Mouse (Mus musculus) cerebellum, postnatal 4 days (tissue): ENCODE data around the gene Syt1.

Experiments
- DNase-seq, 2 experiments: peaks; one replicate each; pipeline ENCODE4 v3.0.0; 2022; ENCODE audit warnings: low spot score in 2 of 2, mixed read lengths in 1 of 2

Syt1 gene

DNA sequence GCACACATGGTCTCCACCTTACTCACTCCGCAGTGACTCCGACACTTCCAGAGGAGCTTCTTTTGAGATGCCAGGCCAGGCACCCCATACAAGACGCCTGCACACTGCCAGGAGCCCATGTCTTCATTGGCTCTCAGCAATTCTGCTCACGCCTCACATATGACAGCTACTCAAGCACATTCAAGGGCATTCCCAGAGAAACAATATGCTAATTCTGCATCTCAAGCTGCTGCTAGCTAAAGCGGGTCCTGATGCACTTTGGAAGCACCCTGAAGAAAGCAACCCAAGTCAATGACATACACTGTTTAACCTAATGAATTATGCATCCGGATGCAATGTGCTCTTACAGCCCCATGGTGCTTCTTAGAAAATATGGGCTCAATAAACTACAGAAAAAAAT is 247.1 kb downstream of the Syt1 start:
- no peak for DNase-seq

DNA sequence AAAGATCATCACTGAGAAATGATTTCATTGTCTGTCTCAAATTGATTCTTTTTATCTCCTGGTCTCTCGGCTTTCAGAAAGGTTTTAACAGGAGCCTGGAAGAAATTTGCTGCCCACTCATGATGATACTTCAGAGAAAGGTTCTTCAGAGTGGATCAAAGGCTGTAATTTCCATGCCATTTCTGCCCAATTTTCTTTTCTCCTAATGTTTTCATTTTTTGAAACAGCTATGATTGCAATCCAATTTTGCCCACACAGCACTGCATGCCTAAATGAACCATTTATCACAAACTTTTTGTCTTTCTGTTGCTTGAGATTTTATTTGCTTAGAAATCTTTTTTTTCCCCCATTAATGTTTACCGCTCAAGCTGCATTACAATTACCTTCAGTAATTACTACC is 257.5 kb downstream of the Syt1 start:
- no peak for DNase-seq

DNA sequence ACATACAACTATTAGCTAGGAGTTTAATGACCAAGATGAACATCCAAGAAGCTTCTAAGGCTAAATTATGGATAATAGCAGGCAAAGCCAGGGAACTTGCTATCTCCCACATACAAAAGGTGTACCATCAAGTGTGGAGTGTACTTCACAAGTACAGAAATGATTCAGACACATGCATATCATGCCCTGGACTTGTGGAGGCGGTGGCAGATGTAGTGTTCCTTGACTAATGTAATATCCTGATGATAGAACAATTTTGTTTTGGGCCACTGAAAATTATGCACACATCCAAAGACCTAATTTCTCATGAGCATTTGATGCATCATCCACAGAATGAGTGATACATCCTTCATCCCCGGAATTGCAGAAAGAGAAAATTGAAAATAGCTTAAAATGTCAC is 267.0 kb downstream of the Syt1 start:
- DNase-seq, result no peak

DNA sequence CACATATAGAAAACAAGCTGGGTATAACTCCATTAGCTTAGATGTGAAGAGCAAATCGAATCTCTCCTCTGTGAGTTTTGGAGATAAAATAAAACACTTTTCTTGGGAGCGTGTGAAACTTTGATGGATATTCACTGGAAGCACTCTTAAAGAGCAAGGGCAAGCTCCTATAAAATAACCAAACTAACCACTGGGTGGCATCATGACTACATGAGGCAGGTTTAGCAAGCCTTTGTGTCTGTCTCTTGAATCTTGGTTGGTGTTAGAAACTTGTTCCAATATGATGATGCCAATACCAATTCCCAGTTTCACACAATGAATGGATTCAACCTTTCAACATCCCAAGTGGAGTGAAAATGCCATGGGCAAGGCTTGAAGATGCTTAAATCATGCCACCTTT is 276.8 kb downstream of the Syt1 start:
- DNase-seq, result peak in 1 of 2 experiments; percentile 25

DNA sequence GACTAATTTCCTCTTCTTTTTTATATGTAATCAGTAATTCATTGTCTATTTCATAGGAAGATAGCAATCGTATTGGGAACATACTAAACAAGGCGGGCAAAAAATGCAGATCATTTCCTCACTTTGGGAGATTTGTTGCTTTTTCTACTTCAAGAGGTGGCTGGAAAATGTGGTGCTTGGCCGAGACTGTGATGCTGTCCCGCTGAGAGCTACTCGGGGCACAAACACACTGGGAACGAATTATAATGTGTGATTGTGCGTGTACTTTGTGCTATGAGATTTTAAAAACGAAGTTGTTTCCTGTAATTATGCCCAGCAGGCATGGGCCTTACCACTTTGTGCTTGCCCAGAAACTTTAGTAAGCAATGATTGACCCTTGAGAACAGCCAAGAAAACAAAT is 281.8 kb downstream of the Syt1 start:
- DNase-seq, result no peak

DNA sequence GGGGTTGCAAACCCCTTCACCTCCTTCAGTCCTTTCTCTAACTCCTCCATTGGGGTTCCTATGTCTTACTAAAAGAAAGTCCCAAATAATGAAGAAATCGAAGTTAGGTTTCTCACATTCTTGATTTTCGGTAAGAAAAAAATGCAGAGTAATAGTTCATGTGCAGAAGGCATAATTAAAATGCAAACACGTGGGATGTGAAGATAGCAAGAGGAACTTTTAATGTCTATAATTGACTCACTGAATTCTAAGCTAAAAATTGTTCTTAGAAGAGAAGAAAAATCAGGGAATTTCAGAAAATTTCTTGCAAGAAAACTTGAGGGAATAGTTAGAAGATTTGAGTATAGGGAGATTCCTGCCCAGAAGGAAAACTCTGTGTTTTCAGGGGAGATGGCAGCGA is 284.4 kb downstream of the Syt1 start:
- no peak for DNase-seq

DNA sequence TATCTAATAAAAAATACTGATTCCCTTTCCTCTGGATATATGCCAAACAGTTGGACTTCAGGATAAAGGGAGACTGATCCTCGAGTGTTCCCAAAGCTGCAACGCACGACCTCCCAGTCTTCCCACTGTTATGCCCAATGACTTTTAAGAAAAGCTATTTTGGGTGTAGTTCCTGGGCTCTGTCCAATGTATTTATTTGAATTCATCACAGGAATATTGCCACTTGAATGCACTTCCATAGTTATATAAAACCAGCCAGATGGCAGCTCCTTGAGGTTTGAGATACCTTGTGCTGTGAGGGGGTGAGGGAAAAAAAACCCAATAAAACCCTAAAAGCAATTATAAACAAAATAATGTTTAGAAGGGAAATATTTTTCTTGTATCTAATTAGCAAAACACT is 285.9 kb downstream of the Syt1 start:
- DNase-seq, result no peak

DNA sequence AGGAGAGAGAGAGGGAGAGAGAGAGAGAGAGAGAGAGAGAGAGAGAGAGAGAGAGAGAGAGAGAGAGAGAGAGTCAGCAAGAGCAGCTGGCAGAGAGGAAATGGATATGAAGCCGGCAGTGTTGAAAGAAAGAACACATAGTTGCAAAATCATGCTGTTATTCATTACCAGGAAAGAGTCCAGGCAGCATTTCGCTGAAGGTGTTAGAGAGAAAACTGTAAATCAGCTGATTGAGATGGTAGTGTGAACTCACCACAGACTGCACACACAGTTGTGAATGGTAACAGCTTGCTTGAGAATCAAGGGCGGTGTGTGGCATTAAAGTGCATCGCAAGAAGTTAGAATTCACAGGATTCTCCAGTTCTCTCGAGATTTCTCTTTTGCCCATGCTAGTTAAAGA is 300.3 kb downstream of the Syt1 start:
- no peak for DNase-seq

DNA sequence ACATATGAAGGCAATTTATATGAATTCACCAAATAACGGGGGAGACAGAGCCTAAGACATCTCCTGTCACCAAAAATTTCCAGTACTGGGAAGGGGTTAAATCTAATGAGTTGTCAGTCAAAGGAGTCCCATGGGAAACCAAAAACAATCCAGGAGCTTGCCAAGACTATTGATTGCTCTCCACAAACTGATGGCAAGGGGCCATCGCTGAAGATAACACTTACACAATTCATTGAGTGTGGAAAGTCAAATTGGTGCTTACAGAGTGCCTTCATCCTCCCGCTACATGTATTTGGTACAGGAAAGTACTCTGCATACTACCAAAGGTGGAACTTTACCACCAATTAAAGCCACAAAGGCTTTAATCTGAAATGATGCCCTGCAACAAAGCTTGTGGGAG is 305.1 kb downstream of the Syt1 start:
- DNase-seq, result no peak

DNA sequence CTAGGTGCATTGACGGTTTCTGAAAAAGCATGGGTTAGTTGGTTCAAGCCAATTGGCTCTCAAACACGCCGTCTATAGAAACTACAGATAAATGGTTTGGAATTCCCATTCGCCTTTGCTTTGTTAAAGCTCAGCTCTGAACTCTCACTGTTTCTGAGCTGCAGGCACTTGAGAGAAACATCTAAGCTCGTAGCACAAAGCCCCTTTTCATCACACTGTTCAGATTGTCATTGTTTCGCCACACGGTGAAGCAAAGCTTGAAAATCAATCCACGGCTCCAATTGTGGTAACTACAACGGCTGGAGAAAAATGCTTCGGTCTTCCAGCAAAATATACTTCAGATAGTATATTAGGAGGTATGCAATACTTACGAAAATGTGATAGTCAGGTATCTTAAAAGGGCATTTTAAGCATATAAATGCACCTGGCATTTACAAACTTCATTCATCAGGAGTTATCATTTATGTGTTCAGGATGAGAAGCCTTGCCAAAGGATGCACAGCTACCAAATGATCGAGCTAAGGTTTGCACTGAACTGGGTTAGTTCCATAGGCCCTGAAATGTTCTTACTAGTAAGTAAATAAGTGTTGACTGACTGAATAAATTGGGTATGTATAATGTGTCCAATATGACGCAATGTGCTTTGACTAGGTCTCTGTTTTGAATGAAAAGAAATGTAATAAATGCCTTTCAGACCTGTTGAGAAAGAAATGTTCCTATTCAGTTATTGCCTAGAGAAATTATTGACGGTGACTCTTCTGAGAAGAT is 309.2 kb downstream of the Syt1 start:
- no peak for DNase-seq

DNA sequence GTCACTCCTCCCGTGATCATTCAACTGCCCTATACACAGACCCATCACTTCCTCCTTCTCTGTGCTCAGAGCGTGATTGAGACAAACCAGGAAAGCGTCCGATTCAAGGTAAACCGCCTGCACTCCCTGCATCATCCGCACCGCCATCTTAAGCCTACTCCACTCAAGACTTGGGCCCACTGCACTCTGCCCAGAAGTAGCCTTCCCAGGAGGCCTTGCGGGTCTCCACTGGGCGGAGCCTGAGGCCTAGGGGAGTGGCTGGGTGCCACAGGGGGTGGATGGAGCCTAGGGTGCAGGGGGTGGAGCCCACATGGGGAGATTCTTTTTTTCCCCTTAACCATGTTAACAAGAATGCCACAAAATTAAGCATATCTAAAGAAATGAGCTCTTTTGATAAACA is 310.8 kb downstream of the Syt1 start, which contains the start of gene Gm5136:
TSS of gene Gm5136 (minus strand) at position 215 of the 400 bp plus-strand sequence.
- no peak for DNase-seq

DNA sequence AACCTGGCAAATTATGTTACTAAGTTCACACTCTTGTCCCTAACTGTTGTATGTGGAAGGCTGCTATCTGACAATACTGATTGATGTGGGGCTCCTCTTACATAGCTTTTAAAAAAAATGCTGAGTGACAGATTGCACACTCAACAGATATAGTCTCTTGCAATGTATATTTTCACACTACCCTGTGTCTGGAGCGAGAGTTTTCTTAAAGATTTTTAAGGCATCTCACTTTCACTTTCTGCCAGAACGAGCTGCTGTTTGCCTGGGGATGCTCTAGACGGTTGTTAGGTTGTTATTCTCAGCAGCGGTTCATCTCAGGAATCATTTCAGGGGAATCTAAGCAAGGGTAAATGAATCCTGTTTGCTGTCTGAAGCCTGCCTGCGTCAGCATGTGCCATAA is 313.7 kb downstream of the Syt1 start:
- DNase-seq, result no peak

DNA sequence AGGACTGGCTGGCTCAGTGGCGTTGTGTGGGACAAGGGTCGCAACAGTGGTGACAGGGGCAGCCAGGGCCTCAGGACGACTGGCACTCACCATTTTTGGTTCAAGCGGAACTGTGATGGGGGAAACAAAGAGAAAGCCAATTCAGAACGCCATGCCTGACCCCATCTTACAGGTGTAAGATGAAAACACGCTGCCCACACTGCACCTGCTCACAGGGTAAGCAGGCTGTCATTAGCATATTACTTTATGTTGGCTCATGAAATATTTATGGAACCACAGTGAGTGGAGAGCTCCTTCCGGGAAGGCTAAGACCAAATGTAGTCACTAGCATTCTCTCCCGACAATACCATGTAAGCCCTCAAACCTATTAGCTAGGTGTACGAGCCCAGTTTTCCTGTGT is 319.8 kb downstream of the Syt1 start:
- no peak for DNase-seq

DNA sequence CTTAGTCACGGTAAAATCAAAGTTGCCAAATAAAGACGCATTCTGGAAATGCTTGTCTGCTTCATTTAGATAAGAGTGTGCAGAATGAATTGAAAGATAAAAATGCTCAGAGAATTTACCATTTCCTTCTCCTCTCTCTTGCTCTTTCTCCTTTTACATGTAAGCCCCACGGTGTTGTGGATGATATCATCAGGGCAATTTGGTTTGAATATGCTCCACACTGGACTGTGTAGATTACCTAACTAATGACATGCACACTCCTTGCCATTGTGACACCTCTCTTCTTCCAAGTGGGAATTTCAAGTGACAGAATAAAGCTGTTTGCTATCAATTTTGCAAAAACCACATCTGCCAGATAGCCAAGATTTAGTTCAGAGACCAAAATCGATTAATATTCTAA is 324.1 kb downstream of the Syt1 start:
- no peak for DNase-seq

DNA sequence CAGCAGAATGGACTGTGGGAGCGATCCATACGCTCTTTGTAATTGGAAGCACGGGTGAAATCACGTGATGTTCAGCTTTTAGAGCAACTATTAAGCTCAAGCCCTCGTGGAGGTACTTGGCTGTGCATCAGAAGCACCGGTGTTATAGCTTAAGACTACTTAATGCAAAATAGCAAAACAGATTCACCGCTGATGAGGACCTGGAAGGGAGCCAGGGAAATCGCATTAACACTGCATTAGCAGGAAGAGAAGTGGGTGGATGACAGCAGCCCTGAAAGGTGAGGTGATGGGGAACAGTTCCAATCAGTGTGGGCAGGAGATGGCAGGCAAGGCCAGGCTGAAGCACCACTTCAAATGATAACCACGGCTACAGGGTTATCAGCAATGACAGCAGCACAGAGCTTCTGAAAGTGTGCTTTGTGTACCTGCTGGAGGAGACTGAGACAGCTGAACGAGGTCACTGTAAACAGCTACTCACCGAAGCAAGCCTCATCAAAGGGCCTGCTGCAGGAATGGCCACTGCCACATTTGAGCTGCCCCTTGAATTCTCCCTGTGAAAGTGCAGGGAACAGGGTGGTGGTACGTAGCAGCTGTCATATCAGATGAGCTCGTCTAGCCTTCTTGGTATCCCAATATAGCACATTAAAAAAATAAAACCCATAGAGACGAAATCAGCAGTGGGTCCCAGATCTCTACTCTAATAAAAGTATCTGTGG is 330.9 kb downstream of the Syt1 start:
- DNase-seq, result peak in 1 of 2 experiments; percentile 7

DNA sequence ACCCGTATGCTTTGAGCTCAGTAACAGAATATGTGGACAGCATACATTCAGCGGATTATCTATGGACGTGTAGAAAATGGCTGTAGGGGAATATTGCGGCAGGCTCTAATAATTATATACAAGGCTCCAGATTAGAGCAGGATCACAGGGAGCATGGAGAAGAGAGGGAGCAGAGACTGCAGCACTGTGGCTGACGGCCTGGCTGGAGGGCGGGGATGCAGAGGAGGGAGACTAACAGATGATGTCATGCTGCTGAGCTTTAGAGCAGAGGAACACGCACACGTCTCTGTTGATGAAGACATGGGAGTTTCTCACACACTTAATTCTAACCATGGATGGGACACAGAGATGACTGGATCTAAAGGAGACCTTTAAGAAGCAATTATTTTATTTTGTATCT is 333.7 kb downstream of the Syt1 start:
- DNase-seq, result no peak

DNA sequence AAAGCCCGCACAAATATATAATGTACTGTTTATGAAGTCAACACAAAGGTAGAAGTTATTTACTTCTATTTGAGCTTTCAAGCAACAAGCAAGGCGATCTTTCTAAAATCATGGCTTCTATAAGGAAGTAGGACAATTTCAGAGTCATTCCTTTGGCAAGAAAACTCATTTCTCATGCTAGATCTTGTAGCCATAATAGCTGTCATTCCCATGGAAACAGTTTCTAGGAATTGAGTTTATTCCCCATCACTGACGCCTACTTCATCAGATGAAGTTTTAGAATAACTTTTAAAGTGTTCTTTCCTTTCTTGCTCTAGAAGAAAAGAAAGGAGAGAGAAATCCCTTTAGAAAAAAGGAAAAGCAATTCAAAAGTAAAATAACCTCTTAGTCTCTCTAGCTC is 341.8 kb downstream of the Syt1 start:
- DNase-seq, result no peak

DNA sequence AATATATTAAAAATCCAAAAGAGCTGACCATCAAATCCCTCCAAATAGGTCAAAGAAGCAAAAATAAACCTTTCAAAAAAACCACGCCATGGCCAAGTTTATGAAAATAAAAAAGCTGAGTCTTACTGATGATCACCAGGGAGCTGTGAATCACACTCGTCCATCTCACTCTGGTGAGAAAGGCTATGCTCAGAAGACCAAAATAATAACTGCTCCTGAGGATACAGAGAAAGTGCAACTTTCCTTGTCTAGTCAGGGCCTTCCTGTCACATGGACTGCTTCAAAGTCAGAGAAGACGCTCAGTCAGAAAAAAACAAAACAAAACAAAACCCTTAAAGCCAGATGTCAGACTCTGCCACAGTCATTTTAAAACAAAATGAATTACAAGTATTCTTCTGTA is 350.5 kb downstream of the Syt1 start:
- no peak for DNase-seq

DNA sequence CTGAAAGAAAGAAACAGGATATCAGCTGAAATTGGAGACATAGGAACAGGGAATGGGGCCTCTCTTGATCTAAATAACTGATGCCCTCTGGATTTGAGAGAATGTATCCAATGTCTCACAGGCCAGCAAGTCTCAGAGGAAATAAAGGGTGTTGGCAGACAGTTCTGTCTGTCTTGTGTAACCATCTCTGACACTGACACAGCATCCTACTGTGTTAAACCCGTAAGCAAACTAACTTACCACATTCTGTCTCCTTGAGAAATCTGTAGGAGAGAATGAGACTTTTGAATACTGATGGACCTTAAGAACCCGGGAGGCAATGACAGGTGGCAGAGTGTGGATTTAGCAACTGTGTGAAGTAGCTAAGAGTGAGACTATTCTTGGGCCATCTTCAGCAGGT is 352.5 kb downstream of the Syt1 start:
- DNase-seq, result no peak

DNA sequence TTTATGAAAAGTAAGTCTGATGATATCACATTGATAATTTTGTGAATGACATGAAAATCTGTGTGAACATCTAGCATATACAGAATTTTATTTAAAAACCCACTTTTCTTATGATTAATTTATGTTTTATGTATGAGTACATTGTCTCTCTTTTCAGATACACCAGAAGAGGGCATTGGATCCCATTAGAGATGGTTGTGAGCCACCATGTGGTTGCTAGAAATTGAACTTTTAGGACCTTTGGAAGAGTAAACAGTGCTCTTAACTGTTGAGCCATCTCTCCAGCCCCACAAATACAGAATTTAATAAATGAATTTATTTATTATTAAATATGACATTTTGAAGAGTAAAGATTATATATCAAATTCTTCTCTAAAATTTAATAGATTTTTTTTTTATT is 353.1 kb downstream of the Syt1 start:
- no peak for DNase-seq

DNA sequence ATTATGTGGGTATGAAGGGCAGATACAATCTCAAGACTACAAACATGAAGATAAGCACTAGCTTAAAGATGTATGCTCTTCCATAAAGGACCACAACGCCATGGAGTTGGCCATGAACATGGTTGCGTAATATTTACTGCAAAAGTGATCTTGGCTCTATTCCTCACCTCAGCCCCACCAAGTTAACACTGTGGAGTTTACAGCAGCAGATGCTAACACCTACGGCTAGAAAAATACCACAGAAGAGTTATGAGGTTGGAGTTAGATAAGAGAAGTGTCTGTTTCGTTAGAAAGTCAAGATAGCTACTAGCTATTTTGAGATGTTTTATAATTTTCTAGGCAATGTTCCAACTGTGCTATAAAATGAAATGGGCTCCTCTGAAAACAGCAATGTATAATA is 353.9 kb downstream of the Syt1 start:
- DNase-seq, result no peak

DNA sequence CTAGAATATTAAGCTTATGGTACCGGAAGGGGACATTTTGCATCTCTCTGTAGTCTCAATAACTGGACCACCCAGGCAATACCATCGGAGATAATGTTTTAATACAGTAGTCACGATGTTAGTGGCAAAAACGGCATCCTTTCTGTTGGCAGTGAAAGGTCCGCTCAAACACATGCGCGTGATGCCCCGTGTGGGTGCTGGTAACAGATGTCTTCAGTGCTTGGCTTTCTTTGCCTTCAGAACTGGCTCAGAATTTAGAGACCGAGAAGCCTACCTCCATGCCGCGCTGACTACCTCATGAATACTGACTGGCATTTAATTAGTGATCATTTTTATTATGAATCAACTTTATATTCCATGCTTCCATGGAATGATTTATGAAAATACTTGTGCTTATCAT is 355.7 kb downstream of the Syt1 start:
- no peak for DNase-seq

DNA sequence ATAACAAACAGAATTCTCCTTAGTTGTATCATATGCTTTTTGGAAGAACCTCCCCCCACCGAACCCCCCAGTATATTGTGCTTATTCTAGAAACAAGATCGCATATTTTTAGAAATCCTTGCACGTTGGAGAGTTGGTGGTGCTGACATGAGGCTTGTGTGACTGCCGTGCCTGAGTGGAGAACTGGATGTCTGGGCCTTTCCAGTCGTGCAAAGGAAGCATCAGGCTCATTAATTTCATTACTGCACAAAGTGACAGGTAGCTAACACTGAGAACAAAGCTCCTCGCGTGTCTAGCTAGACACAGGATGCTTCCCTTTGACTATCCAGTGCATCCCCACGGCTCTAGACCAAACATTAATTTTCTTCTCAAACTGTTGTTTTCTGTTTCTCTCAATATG is 358.0 kb downstream of the Syt1 start:
- no peak for DNase-seq

DNA sequence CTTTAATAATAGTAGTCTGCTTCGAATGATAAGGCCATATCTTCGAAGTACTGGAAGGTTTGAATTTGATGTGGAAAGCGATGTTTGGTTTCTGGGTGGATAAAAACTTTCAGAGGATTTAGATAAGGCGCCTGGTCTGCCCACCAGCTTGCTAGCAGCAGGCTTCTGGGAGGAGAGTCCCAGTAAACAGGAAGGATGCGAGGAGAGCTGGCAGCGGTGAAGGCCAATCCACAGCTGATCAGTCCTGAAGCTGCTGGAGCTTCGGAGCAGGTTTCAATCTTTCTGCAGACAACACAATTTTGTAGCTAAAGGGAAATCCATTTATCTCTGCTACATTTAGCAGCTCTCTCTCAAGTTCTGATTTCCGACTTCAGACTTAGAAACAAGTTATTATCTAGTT is 358.7 kb downstream of the Syt1 start:
- DNase-seq, result no peak
